Mouse (Mus musculus) kidney, adult 2 months (tissue): Measurements from ENCODE around the gene Aven. TPM values are rescaled to one million over a fixed set of nuclear protein-coding genes. Genes with fewer than 3 reads are reported as not detected.

ENCODE experiments used
- DNase-seq: peaks from one replicate; pipeline ENCODE4 v3.0.0; 2021
- H3K27ac ChIP-seq: fragments of 200-500 bp; 2 replicates; pipeline ENCODE4 v1.5.1; 2012; ENCODE audit warnings: low read depth, low read length, control low read depth, inconsistent platforms; ENCODE audit not compliant: insufficient read depth
- H3K27me3 ChIP-seq: fragments of 200-500 bp; replicated peaks from 2 replicates; pipeline ENCODE4 v1.6.1; 2012; ENCODE audit warnings: mild to moderate bottlenecking, moderate library complexity, low read length, inconsistent platforms; ENCODE audit not compliant: control insufficient read depth, insufficient read depth
- H3K36me3 ChIP-seq: fragments of 200-500 bp; 2 replicates; pipeline ENCODE4 v1.6.1; 2012; ENCODE audit warnings: mild to moderate bottlenecking, moderate library complexity, low read length, inconsistent platforms; ENCODE audit not compliant: control insufficient read depth, insufficient read depth
- H3K4me1 ChIP-seq: fragments of 200-500 bp; 2 replicates; pipeline ENCODE4 v1.6.1; 2011; ENCODE audit warnings: low read length; ENCODE audit not compliant: control insufficient read depth, insufficient read depth
- H3K4me3 ChIP-seq: fragments of 200-500 bp; 2 replicates; pipeline ENCODE4 v1.5.1; 2011; ENCODE audit warnings: mild to moderate bottlenecking, low read depth, low read length, control low read depth; ENCODE audit not compliant: insufficient read depth
- CTCF ChIP-seq: fragments of 200-500 bp; conservative IDR thresholded peaks from 2 replicates; pipeline ENCODE4 v1.5.1; 2011; ENCODE audit warnings: low read depth, mild to moderate bottlenecking, control low read depth, low read length, moderate library complexity, mixed read lengths; ENCODE audit not compliant: insufficient read depth, insufficient read length
- POLR2A ChIP-seq: fragments of 200-500 bp; IDR thresholded peaks from one replicate; pipeline ENCODE4 v1.6.1; 2011; ENCODE audit warnings: low read depth, low read length, control low read depth
- WGBS: fragments of 180-500 bp; shearing (Covaris S2); methylation state at CpG from one replicate; pipeline ENCODE4 v1.1.7; 2018; 5-methylcytosine and 5-hydroxymethylcytosine counted together
- polyA plus RNA-seq: library from polyadenylated mRNA; depleted of rRNA; stranded (reverse); fragments of >200 nt; gene quantifications from 2 replicates; pipeline ENCODE4 v1.2.3, GENCODE M21; 2012

Gene Aven
- polyA plus RNA-seq, 1 experiment = 9.5 TPM

GRCm38 (mm10) chr2:112520526-112521482, 28.0 kb downstream of the Aven start:
- Histone ChIP-seq H3K36me3 (no peaks in the 10 kb centered on the region), H3K27ac (no peak overlapping the region), H3K4me3 (no peak overlapping the region), H3K27me3 (no peaks in the 10 kb centered on the region), H3K4me1 (no peaks in the 10 kb centered on the region)
- TF ChIP-seq CTCF (no peak), POLR2A (no peak)
- no peak for DNase-seq
- 90% methylated on average over 4 of the region's 4 CpGs for WGBS

GRCm38 (mm10) chr2:112526933-112527332, 34.2 kb downstream of the Aven start:
- no peaks in the 10 kb centered on the region for H3K27me3 ChIP-seq
- H3K36me3 ChIP-seq = no peaks in the 10 kb centered on the region
- DNase-seq = no peak
- H3K4me3 ChIP-seq = no peak overlapping the region
- no peak overlapping the region for H3K27ac ChIP-seq
- no peaks in the 10 kb centered on the region for H3K4me1 ChIP-seq
- TF ChIP-seq CTCF = no peak
- no peak for TF ChIP-seq POLR2A
- WGBS = 89% methylated on average over 3 of the region's 3 CpGs

GRCm38 (mm10) chr2:112532812-112533496, 40.2 kb downstream of the Aven start:
- Histone ChIP-seq H3K4me3 (no peak overlapping the region), H3K36me3 (no peaks in the 10 kb centered on the region), H3K4me1 (no peaks in the 10 kb centered on the region; the same call in 1 of the 2 replicates), H3K27me3 (no peaks in the 10 kb centered on the region), H3K27ac (no peak overlapping the region)
- TF ChIP-seq CTCF (no peak), POLR2A (no peak)
- WGBS = 59% methylated on average over 10 of the region's 10 CpGs
- DNase-seq = no peak

- H3K27me3 ChIP-seq = no peaks in the 10 kb centered on the region
- H3K4me3 ChIP-seq = no peak overlapping the region
- H3K4me1 ChIP-seq = no peaks in the 10 kb centered on the region; the same call in 1 of the 2 replicates
- TF ChIP-seq POLR2A (no peak), CTCF (no peak)
- WGBS = 54% methylated on average over 14 of the region's 14 CpGs
- H3K27ac ChIP-seq = no peak overlapping the region
- no peaks in the 10 kb centered on the region for H3K36me3 ChIP-seq
- DNase-seq = no peak
Observed at GRCm38 (mm10) chr2:112534677-112535222, 42.0 kb downstream of the Aven start.

- Histone ChIP-seq H3K27me3 (no peaks in the 10 kb centered on the region), H3K4me1 (no peaks in the 10 kb centered on the region; the same call in 1 of the 2 replicates), H3K4me3 (no peak overlapping the region), H3K27ac (no peak overlapping the region), H3K36me3 (no peaks in the 10 kb centered on the region)
- WGBS = 95% methylated on average over 1 of the region's 1 CpGs
- peak; percentile 30 for TF ChIP-seq CTCF
- no peak for TF ChIP-seq POLR2A
- DNase-seq = peak; percentile 28
Observed at GRCm38 (mm10) chr2:112538783-112539182, 46.0 kb downstream of the Aven start.

GRCm38 (mm10) chr2:112541695-112542285, 49.0 kb downstream of the Aven start:
- no peak for DNase-seq
- Histone ChIP-seq H3K4me3 (no peak overlapping the region), H3K36me3 (no peaks in the 10 kb centered on the region), H3K27me3 (no peaks in the 10 kb centered on the region), H3K4me1 (no peaks in the 10 kb centered on the region), H3K27ac (no peak overlapping the region)
- WGBS = 84% methylated on average over 5 of the region's 5 CpGs
- TF ChIP-seq CTCF = no peak
- no peak for TF ChIP-seq POLR2A

GRCm38 (mm10) chr2:112556527-112556926, 63.8 kb downstream of the Aven start:
- Histone ChIP-seq H3K4me1 (no peaks in the 10 kb centered on the region), H3K36me3 (no peaks in the 10 kb centered on the region), H3K27me3 (no peaks in the 10 kb centered on the region), H3K4me3 (no peak overlapping the region), H3K27ac (no peak overlapping the region)
- whole genome bisulfite sequencing = 90% methylated on average over 10 of the region's 10 CpGs
- DNase-seq = no peak
- TF ChIP-seq POLR2A (no peak), CTCF (no peak)
